Comparison of ENCODE assay signal across 11 mouse cellular contexts in the genomic region with DNA sequence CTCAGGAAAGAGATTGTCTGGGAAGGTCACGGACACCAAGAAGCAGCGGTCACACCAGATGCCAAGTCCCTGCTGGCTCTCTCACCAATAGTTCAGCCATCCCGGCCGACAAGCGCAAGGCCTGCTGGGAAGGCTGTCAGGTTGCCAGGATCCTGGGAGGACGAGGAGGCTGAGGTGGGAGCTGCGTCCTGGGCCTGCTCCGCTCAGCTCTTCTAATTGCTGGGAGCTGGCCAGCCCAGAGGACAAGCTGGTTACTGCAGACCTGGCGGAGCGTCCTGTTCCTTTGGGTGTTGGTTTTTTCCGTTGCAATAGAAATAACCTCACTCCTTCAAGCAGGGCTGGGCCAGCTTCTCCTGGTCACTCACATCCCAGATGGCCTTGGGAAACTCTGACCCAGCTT.
DNase-seq lines count a peak whose midpoint lies in the region; ATAC-seq and TF ChIP-seq lines count a peak whose summit lies in the region.
"Had no signal": no experiment of that assay in that cellular context is flagged by ENCODE, and none has a peak within 500 bp of the region (broad histone marks: within the 10 kb centered on the region; RNA-seq: fewer than 3 reads in every experiment).

No protein-coding gene starts in this region.

- ATAC-seq in hindbrain, postnatal 0 days: peak; percentile 56; the same call in 1 of the 2 replicates
- no peak for ATAC-seq in hindbrain, embryonic 11.5 days (ENCODE audit: low FRiP score)
- ATAC-seq in lung, embryonic 15.5 days (ENCODE audit: borderline replicate concordance, extremely low read depth, low FRiP score, low TSS enrichment): 0 out of 2 replicates have a peak, but pooled peaks have one; percentile 8
- ATAC-seq: forebrain, postnatal 0 days had no signal

- H3K27ac ChIP-seq in hindbrain, postnatal 0 days: no peak overlapping the region
- no peak overlapping the region for H3K27ac ChIP-seq in hindbrain, embryonic 11.5 days (ENCODE audit: low read depth, low read length)
- no peak overlapping the region for H3K27ac ChIP-seq in lung, embryonic 15.5 days
- H3K27ac ChIP-seq: hindbrain, embryonic 15.5 days had no signal

- no peak overlapping the region for H3K9ac ChIP-seq in hindbrain, postnatal 0 days (replicated peaks; ENCODE audit: low read length)
- no peak overlapping the region for H3K9ac ChIP-seq in hindbrain, embryonic 11.5 days (ENCODE audit: low read depth, low read length)
- H3K9ac ChIP-seq in lung, embryonic 15.5 days: no peak overlapping the region
- H3K9ac ChIP-seq: forebrain, postnatal 0 days; hindbrain, embryonic 15.5 days had no signal

- no peaks in the 10 kb centered on the region for H3K27me3 ChIP-seq in hindbrain, postnatal 0 days (ENCODE audit: insufficient read depth, low read length)
- no peaks in the 10 kb centered on the region for H3K27me3 ChIP-seq in hindbrain, embryonic 11.5 days (ENCODE audit: control insufficient read depth, insufficient read depth, low read length)
- H3K27me3 ChIP-seq in lung, embryonic 15.5 days: no peaks in the 10 kb centered on the region
- H3K27me3 ChIP-seq: hindbrain, embryonic 15.5 days had no signal

- 49% methylated on average over 11 of the region's 11 CpGs for WGBS in hindbrain, postnatal 0 days
- WGBS in hindbrain, embryonic 11.5 days: 90% methylated on average over 11 of the region's 11 CpGs
- 66% methylated on average over 11 of the region's 11 CpGs for WGBS in lung, embryonic 15.5 days

- peak; percentile 60 for DNase-seq in hindbrain, postnatal 0 days (ENCODE audit: low spot score)
- no peak for DNase-seq in hindbrain, embryonic 11.5 days (ENCODE audit: low spot score)
- peak; percentile 44 for DNase-seq in brain, adult 2 months (ENCODE audit: low read depth, low spot score)
- peak; percentile 44 to 58 for DNase-seq in cerebellum, postnatal 36 days
- DNase-seq in left cerebral cortex, adult 9 months (ENCODE audit: low spot score in 2 of 2): no peak
- DNase-seq in urinary bladder, postnatal 36 days (ENCODE audit: low spot score in 2 of 2): no peak
- no peak for DNase-seq in retina, embryonic 14.5 days (ENCODE audit: low spot score)
- DNase-seq: forebrain, postnatal 0 days; thymus, postnatal 4 days had no signal

- TF ChIP-seq CTCF in hindbrain, postnatal 0 days (IDR thresholded peaks at IDR 0.05; ENCODE audit: low read depth): no peak; the same call in 1 of the 2 replicates

- no peak overlapping the region for H3K4me2 ChIP-seq in hindbrain, postnatal 0 days (ENCODE audit: low read depth, low read length)
- no peak overlapping the region for H3K4me2 ChIP-seq in hindbrain, embryonic 11.5 days (replicated peaks; ENCODE audit: low read depth, low read length)
- no peak overlapping the region for H3K4me2 ChIP-seq in lung, embryonic 15.5 days
- H3K4me2 ChIP-seq: hindbrain, embryonic 15.5 days had no signal

- no peaks in the 10 kb centered on the region for H3K4me1 ChIP-seq in hindbrain, postnatal 0 days (ENCODE audit: insufficient read depth, low read length)
- H3K4me1 ChIP-seq in hindbrain, embryonic 11.5 days (replicated peaks; ENCODE audit: control insufficient read depth, insufficient read depth, low read length): no peaks in the 10 kb centered on the region
- H3K4me1 ChIP-seq in lung, embryonic 15.5 days: no peaks in the 10 kb centered on the region
- H3K4me1 ChIP-seq: hindbrain, embryonic 15.5 days had no signal

- H3K4me3 ChIP-seq in hindbrain, postnatal 0 days (ENCODE audit: low read length): no peak overlapping the region
- H3K4me3 ChIP-seq in hindbrain, embryonic 11.5 days (ENCODE audit: low read depth, low read length): no peak overlapping the region
- H3K4me3 ChIP-seq in lung, embryonic 15.5 days: no peak overlapping the region
- H3K4me3 ChIP-seq: hindbrain, embryonic 15.5 days had no signal

- H3K36me3 ChIP-seq in hindbrain, postnatal 0 days (ENCODE audit: insufficient read depth, low read length): no peaks in the 10 kb centered on the region
- H3K36me3 ChIP-seq in hindbrain, embryonic 11.5 days (ENCODE audit: control insufficient read depth, insufficient read depth, low read length): no peaks in the 10 kb centered on the region
- no peaks in the 10 kb centered on the region for H3K36me3 ChIP-seq in lung, embryonic 15.5 days
- H3K36me3 ChIP-seq: hindbrain, embryonic 15.5 days had no signal

- no peaks in the 10 kb centered on the region for H3K9me3 ChIP-seq in hindbrain, postnatal 0 days (ENCODE audit: low read length)
- H3K9me3 ChIP-seq in hindbrain, embryonic 11.5 days (ENCODE audit: control insufficient read depth, low read length): no peaks in the 10 kb centered on the region
- H3K9me3 ChIP-seq in lung, embryonic 15.5 days: no peaks in the 10 kb centered on the region
- H3K9me3 ChIP-seq: hindbrain, embryonic 15.5 days had no signal

Comparison
In these comparisons a context has a peak if more than half of its experiments do, and no peak if none do; other contexts are left out.
1. DNase-seq: peak in hindbrain, postnatal 0 days (single experiment), brain, adult 2 months (single experiment) and cerebellum, postnatal 36 days (2 of 2); none in hindbrain, embryonic 11.5 days (single experiment), left cerebral cortex, adult 9 months (0 of 2), urinary bladder, postnatal 36 days (0 of 2) and retina, embryonic 14.5 days (single experiment).